Mouse (Mus musculus): Measurements from ENCODE around the gene Fhad1.

GRCm38 (mm10) chr4:141996086-141996485 is 18.8 kb downstream of the Fhad1 start:
- no peak for TF ChIP-seq GATA1 (IDR thresholded peaks at IDR 0.05; ENCODE audit: borderline replicate concordance, low read length)
- no peak for TF ChIP-seq FLI1 (IDR thresholded peaks at IDR 0.05; ENCODE audit: low read length)
